Comparison of ENCODE assay signal across 21 mouse cellular contexts in the genomic region with DNA sequence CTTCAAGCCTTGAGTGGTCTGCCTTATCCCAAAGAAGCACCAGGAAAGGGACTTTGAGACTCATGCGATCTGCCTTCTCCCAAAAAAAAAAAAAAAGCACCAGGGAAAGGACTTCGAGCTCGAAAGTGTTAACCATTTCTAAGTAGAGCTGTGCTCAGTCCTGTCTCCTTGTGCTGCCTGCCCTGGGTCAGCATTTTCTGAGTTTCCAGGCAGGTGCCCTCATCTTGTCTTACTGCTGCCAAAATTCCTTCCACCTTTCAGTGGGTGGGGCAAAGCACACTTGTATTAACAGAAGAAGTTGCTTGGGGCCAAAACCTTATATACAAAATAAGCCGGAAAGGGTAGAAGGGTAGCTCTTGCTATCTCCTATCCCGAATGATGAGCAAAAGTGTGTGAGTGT.
DNase-seq lines count a peak whose midpoint lies in the region; ATAC-seq and TF ChIP-seq lines count a peak whose summit lies in the region.
"Had no signal": no experiment of that assay in that cellular context is flagged by ENCODE, and none has a peak within 500 bp of the region (broad histone marks: within the 10 kb centered on the region; RNA-seq: fewer than 3 reads in every experiment).

No protein-coding gene starts in this region.

- no peaks in the 10 kb centered on the region for H3K9me3 ChIP-seq in neural tube, embryonic 13.5 days
- H3K9me3 ChIP-seq in kidney, postnatal 0 days (replicated peaks; ENCODE audit: low read length) = no peaks in the 10 kb centered on the region
- H3K9me3 ChIP-seq: forebrain, embryonic 12.5 days; lung, embryonic 15.5 days; midbrain, embryonic 12.5 days; neural tube, embryonic 15.5 days; stomach, embryonic 15.5 days had no signal

- TF ChIP-seq CTCF in kidney, postnatal 0 days (IDR thresholded peaks at IDR 0.05; ENCODE audit: low read depth) = no peak

- H3K4me3 ChIP-seq in neural tube, embryonic 13.5 days = no peak overlapping the region
- no peak overlapping the region for H3K4me3 ChIP-seq in kidney, postnatal 0 days (replicated peaks; ENCODE audit: low read depth, low read length)
- H3K4me3 ChIP-seq: forebrain, embryonic 12.5 days; heart, adult 2 months; lung, embryonic 15.5 days; midbrain, embryonic 12.5 days; neural tube, embryonic 15.5 days; stomach, embryonic 15.5 days had no signal

- ATAC-seq in neural tube, embryonic 13.5 days (ENCODE audit: low read depth) = no peak
- peak; percentile 41; the same call in 1 of the 2 replicates for ATAC-seq in kidney, postnatal 0 days (replicated peaks; ENCODE audit: low FRiP score, low read depth)
- no peak for ATAC-seq in frontal cortex, adult (ENCODE audit: low TSS enrichment)
- ATAC-seq: hindbrain, postnatal 0 days had no signal

- no peak overlapping the region for H3K4me2 ChIP-seq in neural tube, embryonic 13.5 days
- H3K4me2 ChIP-seq in kidney, postnatal 0 days (ENCODE audit: low read length) = no peak overlapping the region
- H3K4me2 ChIP-seq: forebrain, embryonic 12.5 days; lung, embryonic 15.5 days; midbrain, embryonic 12.5 days; neural tube, embryonic 15.5 days; stomach, embryonic 15.5 days had no signal

- H3K27me3 ChIP-seq in neural tube, embryonic 13.5 days = no peaks in the 10 kb centered on the region
- no peaks in the 10 kb centered on the region for H3K27me3 ChIP-seq in kidney, postnatal 0 days (ENCODE audit: insufficient read depth, low read length)
- H3K27me3 ChIP-seq: lung, embryonic 15.5 days; neural tube, embryonic 15.5 days; stomach, embryonic 15.5 days had no signal

- H3K9ac ChIP-seq in neural tube, embryonic 13.5 days = no peak overlapping the region
- no peak overlapping the region for H3K9ac ChIP-seq in kidney, postnatal 0 days (ENCODE audit: low read depth, low read length)
- H3K9ac ChIP-seq: forebrain, embryonic 12.5 days; liver, embryonic 14.5 days; lung, embryonic 15.5 days; midbrain, embryonic 12.5 days; neural tube, embryonic 15.5 days; stomach, embryonic 15.5 days had no signal

- WGBS in neural tube, embryonic 13.5 days = 84% methylated on average over 5 of the region's 5 CpGs
- 41% methylated on average over 5 of the region's 5 CpGs for WGBS in kidney, postnatal 0 days

- H3K4me1 ChIP-seq in neural tube, embryonic 13.5 days (replicated peaks) = peaks cover 25% of the 10 kb centered on the region
- H3K4me1 ChIP-seq in kidney, postnatal 0 days (replicated peaks; ENCODE audit: insufficient read depth, low read length) = peaks cover 22% of the 10 kb centered on the region

- DNase-seq in neural tube, embryonic 10.5 days (ENCODE audit: extremely low spot score, low spot score) = no peak
- DNase-seq in kidney, adult 18-20 months = peak; percentile 42
- no peak for DNase-seq in kidney, postnatal 0 days (ENCODE audit: low spot score)
- DNase-seq in yolk sac, embryonic 10.5 days (ENCODE audit: low spot score) = peak; percentile 22
- no peak for DNase-seq in adrenal gland, postnatal 4 days (ENCODE audit: low spot score in 2 of 2)
- DNase-seq in right cerebral cortex, postnatal 36 days (ENCODE audit: low spot score in 2 of 2) = no peak
- DNase-seq: cerebellum, adult 9-11 months; heart, adult 2 months; heart, postnatal 4 days; layer of hippocampus, adult 9-11 months; right cerebral cortex, postnatal 14 days; thymus, postnatal 14 days had no signal

- H3K36me3 ChIP-seq in neural tube, embryonic 13.5 days = no peaks in the 10 kb centered on the region
- H3K36me3 ChIP-seq in kidney, postnatal 0 days (ENCODE audit: insufficient read depth, low read length) = no peaks in the 10 kb centered on the region
- H3K36me3 ChIP-seq: forebrain, embryonic 12.5 days; lung, embryonic 15.5 days; midbrain, embryonic 12.5 days; neural tube, embryonic 15.5 days; stomach, embryonic 15.5 days had no signal

- H3K27ac ChIP-seq in neural tube, embryonic 13.5 days (replicated peaks) = 0 out of 2 replicates have a peak overlapping the region, but pooled peaks have one; percentile 34
- peak overlapping the region; percentile 0; the same call in 1 of the 2 replicates for H3K27ac ChIP-seq in kidney, postnatal 0 days
- H3K27ac ChIP-seq: forebrain, embryonic 12.5 days; heart, adult 2 months; hindbrain, postnatal 0 days; liver, embryonic 14.5 days; lung, embryonic 15.5 days; midbrain, embryonic 12.5 days; neural tube, embryonic 15.5 days had no signal

Comparison
In these comparisons a context has a peak if more than half of its experiments do, and no peak if none do; other contexts are left out.
1. DNase-seq: peak in kidney, adult 18-20 months (single experiment) and yolk sac, embryonic 10.5 days (single experiment); none in neural tube, embryonic 10.5 days (single experiment), kidney, postnatal 0 days (single experiment), adrenal gland, postnatal 4 days (0 of 2) and right cerebral cortex, postnatal 36 days (0 of 2).